Mouse (Mus musculus) layer of hippocampus, adult 9-10 months (tissue): ENCODE results near the gene Ski.

Experiments
- DNase-seq: peaks from one replicate; pipeline ENCODE4 v3.0.0; 2022; ENCODE audit warnings: low spot score

The Ski gene

GRCm38 (mm10) chr4:155176210-155176609 is 46.2 kb downstream of the Ski start:
- DNase-seq = no peak

DNA sequence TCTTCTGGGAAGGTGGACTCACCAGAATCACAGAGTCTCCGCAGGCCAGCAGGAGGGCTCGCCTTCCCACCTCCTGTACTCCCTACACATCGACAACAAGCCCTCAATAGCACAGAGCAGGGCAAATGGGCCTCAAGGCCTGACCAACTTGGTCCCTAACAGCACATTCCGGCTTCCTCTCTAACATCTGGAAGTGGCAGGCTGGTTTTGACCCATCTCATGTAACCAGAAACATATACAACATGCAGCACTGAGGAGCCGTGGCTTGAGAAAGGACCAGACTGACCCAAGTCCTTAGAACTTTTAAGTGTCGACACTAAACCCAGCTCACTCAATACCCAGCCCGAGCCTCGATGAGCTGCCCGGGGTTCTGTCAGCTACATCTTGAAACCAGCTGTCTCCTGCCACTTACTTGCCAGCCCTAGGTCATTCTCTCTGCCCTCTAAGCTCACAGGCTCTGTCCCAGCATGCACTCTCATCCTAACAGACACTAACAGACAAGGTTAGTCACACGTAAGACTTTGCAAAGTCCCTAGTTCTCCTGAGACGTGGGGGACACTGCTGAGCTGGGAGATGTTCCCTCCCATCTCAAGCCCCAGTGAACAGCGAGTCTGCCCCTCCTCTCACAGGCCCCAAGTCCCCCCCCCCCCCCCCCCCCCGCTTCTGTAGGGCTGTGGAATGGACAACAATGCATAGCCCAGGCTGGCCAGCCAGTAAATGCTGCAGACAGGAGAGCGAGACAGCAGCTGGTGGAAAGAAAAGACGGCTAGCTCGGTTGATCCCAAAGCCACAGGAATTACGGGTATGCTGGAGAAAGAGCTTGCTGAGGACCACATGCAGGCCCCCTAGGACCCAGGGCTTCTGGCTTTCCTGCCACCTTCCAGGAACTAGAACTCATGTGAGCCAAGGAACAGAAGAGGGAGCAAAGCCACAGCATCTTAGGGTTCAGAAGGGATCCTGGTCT is 48.3 kb downstream of the Ski start:
- no peak for DNase-seq

GRCm38 (mm10) chr4:155172909-155173821 is 49.2 kb downstream of the Ski start:
- peak; percentile 39 for DNase-seq

- no peak for DNase-seq
Observed at GRCm38 (mm10) chr4:155171961-155172533, 50.3 kb downstream of the Ski start.

GRCm38 (mm10) chr4:155170614-155171212 is 51.7 kb downstream of the Ski start:
- no peak for DNase-seq

GRCm38 (mm10) chr4:155168835-155169252 is 53.5 kb downstream of the Ski start:
- DNase-seq = no peak

GRCm38 (mm10) chr4:155165861-155166260 is 56.5 kb downstream of the Ski start:
- no peak for DNase-seq

- DNase-seq = no peak
Observed at GRCm38 (mm10) chr4:155164550-155164949, 57.8 kb downstream of the Ski start.

GRCm38 (mm10) chr4:155163685-155164084 is 58.7 kb downstream of the Ski start:
- DNase-seq = no peak

- no peak for DNase-seq
Observed at GRCm38 (mm10) chr4:155163320-155163651, 59.1 kb downstream of the Ski start.

GRCm38 (mm10) chr4:155162433-155163319 is 59.7 kb downstream of the Ski start:
- no peak for DNase-seq

GRCm38 (mm10) chr4:155158543-155158917 is 63.9 kb downstream of the Ski start:
- DNase-seq = no peak

GRCm38 (mm10) chr4:155157871-155158542 is 64.4 kb downstream of the Ski start:
- DNase-seq = no peak

GRCm38 (mm10) chr4:155156734-155157133 is 65.7 kb downstream of the Ski start:
- DNase-seq = no peak

DNA sequence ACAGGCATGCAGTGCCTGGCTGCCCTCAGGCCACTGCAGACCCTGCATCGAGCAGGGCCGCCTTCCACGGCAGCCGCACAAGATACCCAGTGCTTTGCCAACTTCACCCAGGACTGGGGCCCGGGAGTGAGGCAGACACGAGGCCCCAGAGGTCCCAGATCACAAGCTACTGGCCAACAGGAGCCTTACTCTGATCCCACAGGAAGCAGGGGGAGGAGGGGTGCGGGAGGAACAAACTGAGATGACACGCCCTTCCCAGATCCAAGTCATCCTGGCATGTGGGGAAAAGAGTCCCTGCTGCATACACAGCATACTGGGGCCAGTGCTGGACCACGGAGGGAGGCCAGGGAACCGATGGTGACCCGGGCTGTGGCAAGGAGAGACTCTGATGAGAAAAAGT is 67.4 kb downstream of the Ski start:
- no peak for DNase-seq

GRCm38 (mm10) chr4:155153389-155154072 is 68.9 kb downstream of the Ski start:
- no peak for DNase-seq

GRCm38 (mm10) chr4:155152476-155152875 is 69.9 kb downstream of the Ski start:
- DNase-seq = no peak

DNA sequence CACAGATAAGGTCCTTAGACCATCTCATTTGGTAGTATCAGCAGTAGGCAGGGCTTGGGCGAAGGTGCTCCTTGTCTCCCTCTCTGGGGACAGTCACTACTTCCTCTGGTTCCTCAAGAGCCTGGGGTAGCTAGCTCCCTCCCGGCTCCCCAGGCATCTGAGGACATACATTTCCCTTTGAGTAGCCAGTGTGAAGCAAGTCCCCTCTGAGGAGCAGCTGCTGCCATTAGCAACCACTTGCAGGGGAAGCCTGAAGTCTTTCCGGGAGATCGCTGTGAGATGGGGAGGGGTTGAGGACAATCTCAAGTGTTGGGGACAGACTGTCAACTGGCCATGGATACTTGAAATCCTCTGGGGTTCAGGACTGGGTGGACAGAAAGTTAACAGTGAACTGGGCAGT is 70.5 kb downstream of the Ski start:
- no peak for DNase-seq

GRCm38 (mm10) chr4:155151221-155151788 is 71.1 kb downstream of the Ski start:
- no peak for DNase-seq
